Mouse (Mus musculus): ENCODE results near the gene Ptafr. TPM values are rescaled to one million over a fixed set of nuclear protein-coding genes. Genes with fewer than 3 reads are reported as not detected.

The Ptafr gene
- total and polyA plus RNA-seq, 2 experiments from 2014 or later = 0.38 TPM

DNA sequence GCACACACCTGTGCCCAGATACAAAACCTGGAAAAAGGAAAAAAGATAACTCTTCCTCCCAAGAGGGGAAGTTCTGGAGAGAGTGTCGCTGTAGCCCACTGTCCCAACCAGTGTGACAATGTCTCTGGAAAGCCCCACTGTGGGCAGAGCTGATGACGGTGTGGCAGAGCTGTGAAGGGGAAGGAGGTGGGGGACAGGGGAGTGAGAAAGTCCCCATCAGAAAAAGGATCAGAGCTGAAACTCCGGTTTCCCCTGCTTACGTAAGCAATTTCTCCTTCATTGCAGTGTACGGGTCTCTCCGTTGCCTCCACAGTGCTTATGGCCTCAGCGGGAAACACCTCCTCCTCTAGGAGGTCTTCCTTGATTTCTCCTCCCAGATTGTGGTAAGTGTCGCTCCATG, 47.5 kb downstream of the Ptafr start:
- TF ChIP-seq CTCF (IDR thresholded peaks at IDR 0.05; ENCODE audit: low read depth) = no peak
- DNase-seq (no peak), ATAC-seq (no peak)
- Histone ChIP-seq H3K27me3 (ENCODE audit: insufficient read depth, low read length) (no peaks in the 10 kb centered on the region), H3K4me2 (ENCODE audit: low read depth) (no peak overlapping the region), H3K4me1 (ENCODE audit: insufficient read depth) (no peaks in the 10 kb centered on the region), H3K36me3 (ENCODE audit: insufficient read depth) (no peaks in the 10 kb centered on the region), H3K9me3 (ENCODE audit: low read length) (no peaks in the 10 kb centered on the region), H3K27ac (ENCODE audit: low read depth, low read length) (no peak overlapping the region), H3K4me3 (ENCODE audit: low read depth, low read length) (no peak overlapping the region), H3K9ac (no peak overlapping the region)
- WGBS = 89% methylated on average over 8 of the region's 8 CpGs

DNA sequence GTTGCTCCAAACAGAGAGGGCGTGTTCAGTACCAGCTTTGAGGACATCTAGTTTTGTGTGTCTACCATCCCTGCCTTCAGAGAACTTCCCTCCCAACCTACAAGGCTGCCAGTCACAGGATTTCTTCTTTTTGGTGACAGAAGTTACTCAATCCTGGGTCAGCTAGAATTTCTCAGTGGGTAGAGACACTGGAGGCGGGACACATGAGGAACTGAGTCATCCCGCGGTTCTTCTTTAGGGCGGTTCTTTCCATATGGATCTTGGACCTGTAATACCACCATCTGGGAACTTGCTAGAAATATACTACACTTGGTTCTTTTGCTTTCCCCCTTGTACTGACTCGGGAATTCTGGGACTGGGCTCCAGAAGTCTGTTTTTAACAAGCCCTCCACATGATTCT, 54.0 kb downstream of the Ptafr start:
- no peak for DNase-seq
- H3K4me2 ChIP-seq (ENCODE audit: low read depth) = no peak overlapping the region
- no peak overlapping the region for H3K27ac ChIP-seq (ENCODE audit: low read depth, low read length)
- 87% methylated on average over 6 of the region's 6 CpGs for WGBS
- no peaks in the 10 kb centered on the region for H3K4me1 ChIP-seq (ENCODE audit: insufficient read depth)
- no peak overlapping the region for H3K9ac ChIP-seq
- ATAC-seq = no peak
- no peaks in the 10 kb centered on the region for H3K27me3 ChIP-seq (ENCODE audit: insufficient read depth, low read length)
- H3K36me3 ChIP-seq (ENCODE audit: insufficient read depth) = no peaks in the 10 kb centered on the region
- no peak overlapping the region for H3K4me3 ChIP-seq (ENCODE audit: low read depth, low read length)
- no peaks in the 10 kb centered on the region for H3K9me3 ChIP-seq (ENCODE audit: low read length)
- TF ChIP-seq CTCF (IDR thresholded peaks at IDR 0.05; ENCODE audit: low read depth) = no peak

DNA sequence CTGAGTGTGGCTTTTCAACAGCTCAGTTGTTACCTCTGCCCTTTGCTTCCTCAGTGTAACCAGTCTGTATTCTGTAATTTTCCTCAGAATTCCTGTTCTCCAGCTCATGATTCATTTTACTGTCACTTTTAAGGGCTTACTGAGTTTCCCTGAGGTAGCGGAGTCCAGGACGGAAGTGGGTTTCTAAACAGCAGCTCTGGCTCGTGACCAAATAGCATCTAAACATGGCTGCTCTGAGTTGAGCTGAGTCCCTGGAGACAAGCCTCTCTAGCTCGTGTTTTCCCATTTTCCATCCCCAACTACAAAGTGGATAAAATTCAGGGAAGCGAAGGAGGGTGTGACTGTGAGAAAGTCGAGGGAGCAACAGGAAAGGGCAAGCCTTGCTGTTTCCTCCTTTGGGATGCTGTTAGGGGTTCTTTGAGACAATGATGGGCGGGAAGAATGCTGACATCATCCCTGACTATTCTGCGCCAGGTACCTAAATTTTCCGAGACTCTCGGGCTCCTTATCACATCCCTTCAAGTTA, 55.0 kb downstream of the Ptafr start:
- H3K9me3 ChIP-seq (ENCODE audit: low read length) = no peaks in the 10 kb centered on the region
- DNase-seq (no peak), ATAC-seq (no peak)
- WGBS = 90% methylated on average over 10 of the region's 10 CpGs
- H3K4me3 ChIP-seq (ENCODE audit: low read depth, low read length) = no peak overlapping the region
- no peak overlapping the region for H3K4me2 ChIP-seq (ENCODE audit: low read depth)
- no peak overlapping the region for H3K9ac ChIP-seq
- TF ChIP-seq CTCF (IDR thresholded peaks at IDR 0.05; ENCODE audit: low read depth) = no peak
- H3K36me3 ChIP-seq (ENCODE audit: insufficient read depth) = no peaks in the 10 kb centered on the region
- H3K4me1 ChIP-seq (ENCODE audit: insufficient read depth) = no peaks in the 10 kb centered on the region
- no peaks in the 10 kb centered on the region for H3K27me3 ChIP-seq (ENCODE audit: insufficient read depth, low read length)
- no peak overlapping the region for H3K27ac ChIP-seq (ENCODE audit: low read depth, low read length)

GRCm38 (mm10) chr4:132620134-132620533, 56.3 kb downstream of the Ptafr start:
- H3K4me2 ChIP-seq (ENCODE audit: low read depth) = no peak overlapping the region
- H3K9me3 ChIP-seq (ENCODE audit: low read length) = no peaks in the 10 kb centered on the region
- no peaks in the 10 kb centered on the region for H3K36me3 ChIP-seq (ENCODE audit: insufficient read depth)
- ATAC-seq = no peak
- H3K9ac ChIP-seq = no peak overlapping the region
- H3K4me3 ChIP-seq (ENCODE audit: low read depth, low read length) = no peak overlapping the region
- 87% methylated on average over 4 of the region's 4 CpGs for WGBS
- no peaks in the 10 kb centered on the region for H3K4me1 ChIP-seq (ENCODE audit: insufficient read depth)
- H3K27me3 ChIP-seq (ENCODE audit: insufficient read depth, low read length) = no peaks in the 10 kb centered on the region
- no peak for TF ChIP-seq CTCF (IDR thresholded peaks at IDR 0.05; ENCODE audit: low read depth)
- no peak overlapping the region for H3K27ac ChIP-seq (ENCODE audit: low read depth, low read length)
- DNase-seq = no peak

DNA sequence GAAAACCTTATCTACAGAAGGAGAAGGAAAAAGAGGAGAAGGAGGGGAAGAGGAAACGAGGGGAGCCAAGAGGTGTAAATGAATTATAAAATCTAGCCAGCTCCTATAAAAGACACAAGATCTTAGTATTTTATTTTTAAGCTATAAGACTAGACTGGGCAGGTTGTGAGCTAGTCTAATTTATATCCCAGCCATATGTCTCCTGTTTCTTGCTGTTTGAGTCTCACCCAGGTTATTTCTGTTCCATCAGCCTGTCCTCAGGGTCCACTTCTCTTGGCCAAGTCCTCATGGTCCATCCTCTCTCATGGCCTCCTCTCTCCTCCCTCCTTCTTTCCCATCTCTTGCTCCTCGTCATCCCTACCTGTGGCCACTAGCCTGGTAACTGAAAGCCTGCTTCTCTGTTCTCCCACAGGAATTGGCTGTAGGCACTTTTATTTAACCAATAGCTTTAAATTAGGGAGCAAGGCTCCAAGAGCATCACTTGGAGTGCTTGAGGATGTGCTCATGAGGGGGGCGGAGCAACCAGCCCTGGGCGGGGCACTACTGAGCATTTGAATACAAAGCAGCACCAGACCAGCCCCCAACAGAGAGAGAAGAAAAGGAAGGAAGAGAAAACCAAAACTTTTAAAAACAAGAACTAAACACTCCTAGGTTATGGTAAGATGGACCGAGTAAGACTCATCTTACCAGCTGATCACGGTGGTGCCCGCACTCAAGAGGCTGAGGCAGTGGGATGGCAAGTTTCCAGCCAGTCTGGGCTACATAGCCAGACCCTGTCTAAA, 57.6 kb downstream of the Ptafr start:
- Histone ChIP-seq H3K4me2 (ENCODE audit: low read depth) (no peak overlapping the region), H3K9me3 (ENCODE audit: low read length) (no peaks in the 10 kb centered on the region), H3K27me3 (ENCODE audit: insufficient read depth, low read length) (no peaks in the 10 kb centered on the region), H3K4me1 (ENCODE audit: insufficient read depth) (no peaks in the 10 kb centered on the region), H3K4me3 (ENCODE audit: low read depth, low read length) (no peak overlapping the region), H3K27ac (ENCODE audit: low read depth, low read length) (no peak overlapping the region), H3K9ac (no peak overlapping the region), H3K36me3 (ENCODE audit: insufficient read depth) (no peaks in the 10 kb centered on the region)
- ATAC-seq = no peak
- WGBS = 81% methylated on average over 7 of the region's 7 CpGs
- TF ChIP-seq CTCF (IDR thresholded peaks at IDR 0.05; ENCODE audit: low read depth) = no peak
- DNase-seq = no peak

- ATAC-seq (no peak), DNase-seq (no peak)
- no peaks in the 10 kb centered on the region for H3K4me1 ChIP-seq (ENCODE audit: insufficient read depth)
- no peak overlapping the region for H3K9ac ChIP-seq
- no peak for TF ChIP-seq CTCF (IDR thresholded peaks at IDR 0.05; ENCODE audit: low read depth)
- no peak overlapping the region for H3K4me3 ChIP-seq (ENCODE audit: low read depth, low read length)
- no peaks in the 10 kb centered on the region for H3K27me3 ChIP-seq (ENCODE audit: insufficient read depth, low read length)
- H3K4me2 ChIP-seq (ENCODE audit: low read depth) = no peak overlapping the region
- WGBS = 86% methylated on average over 5 of the region's 5 CpGs
- no peaks in the 10 kb centered on the region for H3K9me3 ChIP-seq (ENCODE audit: low read length)
- no peak overlapping the region for H3K27ac ChIP-seq (ENCODE audit: low read depth, low read length)
- no peaks in the 10 kb centered on the region for H3K36me3 ChIP-seq (ENCODE audit: insufficient read depth)
These were observed 60.3 kb downstream of the Ptafr start for GRCm38 (mm10) chr4:132624034-132624657.

- no peak overlapping the region for H3K9ac ChIP-seq
- H3K4me1 ChIP-seq (ENCODE audit: insufficient read depth) = no peaks in the 10 kb centered on the region
- H3K9me3 ChIP-seq (ENCODE audit: low read length) = no peaks in the 10 kb centered on the region
- no peak overlapping the region for H3K4me3 ChIP-seq (ENCODE audit: low read depth, low read length)
- peak; percentile 9 for DNase-seq
- no peaks in the 10 kb centered on the region for H3K36me3 ChIP-seq (ENCODE audit: insufficient read depth)
- no peak overlapping the region for H3K4me2 ChIP-seq (ENCODE audit: low read depth)
- TF ChIP-seq CTCF (IDR thresholded peaks at IDR 0.05; ENCODE audit: low read depth) = peak; percentile 50
- no peaks in the 10 kb centered on the region for H3K27me3 ChIP-seq (ENCODE audit: insufficient read depth, low read length)
- 25% methylated on average over 2 of the region's 2 CpGs for whole genome bisulfite sequencing
- no peak for ATAC-seq
- H3K27ac ChIP-seq (ENCODE audit: low read depth, low read length) = no peak overlapping the region
These were observed 65.0 kb downstream of the Ptafr start for GRCm38 (mm10) chr4:132628830-132629229.

Other genes with a start within 250 kb of the Ptafr start
- 57.2 and 62.1 TPM in 2 replicates for gene Trnau1ap, start 234.5 kb upstream of the Ptafr start, total RNA-seq (2014; rRNA removed)
- 62.1 and 75.6 TPM in 2 replicates for gene Trnau1ap, start 234.5 kb upstream of the Ptafr start, polyA plus RNA-seq (2015; fragmentation: Nextera tagmentation; extraction: Ambion mirVana)
- gene Rcc1, start 210.5 kb upstream of the Ptafr start, total RNA-seq (2014; rRNA removed) = 19.1 and 22.4 TPM in 2 replicates
- gene Rcc1, start 210.5 kb upstream of the Ptafr start, polyA plus RNA-seq (2015; fragmentation: Nextera tagmentation; extraction: Ambion mirVana) = 23.3 and 24.9 TPM in 2 replicates
- gene Phactr4, start 141.6 kb upstream of the Ptafr start, total RNA-seq (2014; rRNA removed) = 3.2 and 3.9 TPM in 2 replicates
- 3.5 and 4.9 TPM in 2 replicates for gene Phactr4, start 141.6 kb upstream of the Ptafr start, polyA plus RNA-seq (2015; fragmentation: Nextera tagmentation; extraction: Ambion mirVana)
- gene Med18, start 100.1 kb upstream of the Ptafr start, total RNA-seq (2014; rRNA removed) = 11.5 and 18.5 TPM in 2 replicates
- gene Med18, start 100.1 kb upstream of the Ptafr start, polyA plus RNA-seq (2015; fragmentation: Nextera tagmentation; extraction: Ambion mirVana) = 12.0 and 15.4 TPM in 2 replicates
- gene Sesn2, start 53.6 kb upstream of the Ptafr start, total RNA-seq (2014; rRNA removed) = 6.3 and 15.1 TPM in 2 replicates
- 6.9 and 9.0 TPM in 2 replicates for gene Sesn2, start 53.6 kb upstream of the Ptafr start, polyA plus RNA-seq (2015; fragmentation: Nextera tagmentation; extraction: Ambion mirVana)
- 898 and 1,334 TPM in 2 replicates for gene Atpif1, start 30.4 kb upstream of the Ptafr start, total RNA-seq (2014; rRNA removed)
- gene Atpif1, start 30.4 kb upstream of the Ptafr start, polyA plus RNA-seq (2015; fragmentation: Nextera tagmentation; extraction: Ambion mirVana) = 1,829 and 2,415 TPM in 2 replicates
- 103 and 111 TPM in 2 replicates for gene Dnajc8, start 28.5 kb upstream of the Ptafr start, total RNA-seq (2014; rRNA removed)
- gene Dnajc8, start 28.5 kb upstream of the Ptafr start, polyA plus RNA-seq (2015; fragmentation: Nextera tagmentation; extraction: Ambion mirVana) = 151 and 165 TPM in 2 replicates
- gene Eya3, start 74.9 kb downstream of the Ptafr start, total RNA-seq (2014; rRNA removed) = 18.6 and 21.8 TPM in 2 replicates
- 6.0 and 7.2 TPM in 2 replicates for gene Eya3, start 74.9 kb downstream of the Ptafr start, polyA plus RNA-seq (2015; fragmentation: Nextera tagmentation; extraction: Ambion mirVana)
- gene Xkr8, start 168.5 kb downstream of the Ptafr start, total RNA-seq (2014; rRNA removed) = 3.4 and 5.2 TPM in 2 replicates
- gene Xkr8, start 168.5 kb downstream of the Ptafr start, polyA plus RNA-seq (2015; fragmentation: Nextera tagmentation; extraction: Ambion mirVana) = 2.2 and 3.8 TPM in 2 replicates
- gene Smpdl3b, start 193.2 kb downstream of the Ptafr start, total RNA-seq (2014; rRNA removed) = 0.54 and 0.57 TPM in 2 replicates
- 0.89 and 1.1 TPM in 2 replicates for gene Smpdl3b, start 193.2 kb downstream of the Ptafr start, polyA plus RNA-seq (2015; fragmentation: Nextera tagmentation; extraction: Ambion mirVana)
- gene Rpa2, start 204.3 kb downstream of the Ptafr start, total RNA-seq (2014; rRNA removed) = 24.0 and 26.8 TPM in 2 replicates
- gene Rpa2, start 204.3 kb downstream of the Ptafr start, polyA plus RNA-seq (2015; fragmentation: Nextera tagmentation; extraction: Ambion mirVana) = 32.6 and 39.1 TPM in 2 replicates
- gene Themis2, start 232.3 kb downstream of the Ptafr start, total RNA-seq (2014; rRNA removed) = 0.85 and 1.00 TPM in 2 replicates
- 0.43 and 0.50 TPM in 2 replicates for gene Themis2, start 232.3 kb downstream of the Ptafr start, polyA plus RNA-seq (2015; fragmentation: Nextera tagmentation; extraction: Ambion mirVana)